Mouse (Mus musculus): ENCODE data around the gene Neo1. TPM values are rescaled to one million over a fixed set of nuclear protein-coding genes. Genes with fewer than 3 reads are reported as not detected.
A peak's percentile ranks its signal among the peaks of the same experiment; 100 is the strongest.
"Not testable (repeated sequence)": the region's sequence is repeated elsewhere in the genome, so short reads cannot be mapped to it uniquely, and the experiment has no call there.

Gene Neo1
- total RNA-seq, 2 experiments from 2014 or later = 45.1 to 54.8 TPM

GRCm38 (mm10) chr9:59016060-59016719, 20.1 kb downstream of the Neo1 start:
- intact Hi-C loops (cut with DNase I) = no loop called here
- no peak for DNase-seq

DNA sequence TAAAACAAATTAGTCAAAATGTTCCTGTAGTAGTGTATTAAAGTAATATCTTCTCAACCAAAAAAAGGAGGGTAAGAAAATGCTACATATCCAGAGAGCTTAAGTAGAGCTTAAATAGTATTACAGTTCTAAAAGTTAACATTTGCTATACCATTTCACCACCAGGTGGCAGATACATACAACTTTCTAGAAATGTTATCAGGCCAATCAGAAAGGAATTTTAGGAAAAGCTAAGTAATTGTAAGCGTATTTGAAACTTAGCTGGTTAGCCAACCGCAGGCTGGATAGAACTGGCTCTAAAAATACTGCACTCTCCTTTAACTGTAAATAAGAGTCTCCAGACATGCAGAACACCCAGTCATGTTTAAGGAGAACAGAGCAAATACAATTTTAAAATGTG, 22.9 kb downstream of the Neo1 start:
- DNase-seq = peak in 1 of 2 experiments; percentile 17
- intact Hi-C loops (cut with DNase I) = loop anchor here (1.0 to 5.0 kb wide), 3 partner anchors 256 to 554 kb away; no protein-coding TSS in a partner anchor

DNA sequence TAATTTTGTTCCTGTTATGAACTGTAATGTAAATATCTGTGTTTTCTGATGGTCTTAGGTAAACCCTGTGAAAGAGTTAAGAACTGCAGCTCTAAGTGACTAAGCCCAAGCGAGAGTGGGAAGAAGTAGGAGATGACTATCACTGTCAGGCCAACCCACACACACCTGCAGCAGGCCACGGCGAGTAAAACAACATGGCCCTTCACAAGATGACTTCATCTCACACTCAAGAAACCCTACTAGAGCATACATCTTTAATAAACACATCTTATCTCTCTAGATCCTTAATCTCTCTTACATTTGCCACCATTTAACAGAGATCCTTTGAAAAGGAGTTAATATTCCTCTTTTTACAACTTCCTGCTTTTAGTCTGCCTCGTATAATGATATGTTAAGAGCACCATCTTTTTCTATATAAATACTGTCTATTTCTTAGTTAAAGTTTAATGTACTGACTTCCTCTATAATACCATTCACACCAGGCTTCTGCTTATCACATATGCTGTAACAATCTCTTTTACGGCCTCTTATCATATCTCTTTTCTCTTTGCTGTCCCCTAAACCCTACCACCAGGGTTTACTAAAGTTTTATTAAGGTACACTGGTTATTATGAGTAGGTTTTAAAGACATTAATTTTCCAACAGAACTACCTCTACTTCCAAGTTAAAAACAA, 46.8 kb downstream of the Neo1 start:
- intact Hi-C loops (cut with DNase I) = no loop called here
- DNase-seq = no peak

DNA sequence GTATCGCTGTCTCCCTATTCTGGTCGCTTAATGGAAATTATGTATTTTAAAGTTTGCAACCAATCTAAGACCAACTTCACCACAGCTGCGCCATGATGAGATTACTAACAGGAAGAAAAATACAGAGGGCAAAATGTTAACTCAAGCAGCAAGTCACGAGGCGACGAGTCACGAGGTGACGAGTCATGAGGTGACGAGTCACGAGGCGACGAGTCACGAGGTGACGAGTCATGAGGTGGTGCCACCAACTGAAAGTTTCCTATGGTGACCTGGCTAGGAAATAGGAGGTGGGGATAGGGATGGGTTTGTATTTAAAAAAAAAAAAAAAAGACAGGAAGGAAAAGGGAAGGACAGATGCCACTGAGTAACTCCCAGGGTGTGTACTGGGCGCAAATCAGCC, 57.2 kb downstream of the Neo1 start:
- intact Hi-C loops (cut with DNase I) = no loop called here
- DNase-seq = no peak

GRCm38 (mm10) chr9:58971154-58971553, 65.1 kb downstream of the Neo1 start:
- intact Hi-C loops (cut with DNase I); DNase-seq: not testable (repeated sequence)

- intact Hi-C loops (cut with DNase I) = no loop called here
- no peak for DNase-seq
These were observed 68.9 kb downstream of the Neo1 start for GRCm38 (mm10) chr9:58967371-58967770.

DNA sequence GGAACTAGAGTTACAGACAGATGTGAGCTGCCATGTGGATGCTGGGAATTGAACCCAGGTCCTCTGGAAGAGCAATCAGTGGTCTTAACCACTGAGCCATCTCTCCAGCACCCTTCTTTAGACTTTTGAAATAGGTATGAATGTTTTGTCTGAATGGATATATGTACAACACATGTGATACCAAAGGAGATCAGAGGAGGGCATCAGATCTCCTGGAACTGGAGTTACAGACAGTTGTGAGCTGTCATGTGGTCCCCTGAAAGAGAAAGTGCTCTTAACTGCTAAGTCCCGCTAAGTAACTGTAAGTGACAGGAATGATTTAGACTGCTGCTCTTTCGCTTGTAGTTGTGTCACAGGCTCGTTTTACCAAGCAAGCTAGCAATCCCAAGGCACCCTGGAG, 80.7 kb downstream of the Neo1 start:
- intact Hi-C loops (cut with DNase I) = no loop called here
- no peak for DNase-seq

- DNase-seq; intact Hi-C loops (cut with DNase I): not testable (repeated sequence)
These were observed 90.3 kb downstream of the Neo1 start for GRCm38 (mm10) chr9:58945910-58946309.

DNA sequence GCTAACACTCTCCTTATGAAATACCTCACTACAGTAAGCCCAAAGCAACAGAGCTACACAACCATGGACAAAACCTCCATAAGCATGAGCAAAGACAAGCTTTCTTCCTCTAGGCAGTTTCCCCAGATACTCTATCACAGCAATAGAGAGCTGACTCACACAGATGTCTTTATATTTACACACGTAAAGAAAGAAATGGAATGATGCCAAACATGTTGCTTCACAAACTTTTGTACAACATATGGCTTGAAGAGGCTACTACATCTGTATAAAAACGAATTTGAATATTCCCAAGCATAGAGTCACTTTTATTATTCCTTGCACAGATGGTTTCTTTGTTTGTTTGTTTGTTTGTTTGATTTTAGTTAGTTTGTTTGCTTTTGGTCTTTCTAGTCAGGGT, 101.5 kb downstream of the Neo1 start:
- intact Hi-C loops (cut with DNase I) = no loop called here
- DNase-seq = no peak

GRCm38 (mm10) chr9:58928103-58928502, 108.1 kb downstream of the Neo1 start:
- intact Hi-C loops (cut with DNase I) = loop anchor here (2.0 to 5.0 kb wide), 2 partner anchors 217 to 391 kb away; no protein-coding TSS in a partner anchor
- peak; percentile 19 to 22 for DNase-seq

- peak; percentile 46 to 61 for DNase-seq
- intact Hi-C loops (cut with DNase I) = loop anchor here (2.0 to 10.0 kb wide), 2 partner anchors 380 to 682 kb away; no protein-coding TSS in a partner anchor
These were observed 133.2 kb downstream of the Neo1 start for GRCm38 (mm10) chr9:58902869-58903585.

DNA sequence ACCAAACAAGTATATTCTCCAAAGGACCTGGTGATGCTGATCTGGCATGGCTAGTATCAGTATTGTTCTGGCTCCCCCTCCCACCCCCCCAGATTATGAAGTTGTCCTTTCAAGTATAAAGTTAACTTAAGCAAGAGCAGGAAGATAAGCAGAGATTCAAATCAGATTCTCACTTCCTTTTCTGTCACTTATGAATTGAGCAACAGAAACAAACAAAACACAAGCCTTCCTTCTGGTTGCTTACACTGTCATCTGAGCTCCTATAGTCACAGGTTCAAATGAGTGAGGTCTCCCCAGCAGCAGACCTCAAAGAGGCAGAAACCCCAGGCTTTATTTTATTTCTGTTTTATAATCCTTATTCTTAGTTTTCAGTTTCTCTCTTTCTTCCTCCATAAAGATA, 136.6 kb downstream of the Neo1 start:
- intact Hi-C loops (cut with DNase I) = loop anchor here (10.0 kb wide), 1 partner anchor 685 kb away; no protein-coding TSS in a partner anchor
- DNase-seq = no peak

DNA sequence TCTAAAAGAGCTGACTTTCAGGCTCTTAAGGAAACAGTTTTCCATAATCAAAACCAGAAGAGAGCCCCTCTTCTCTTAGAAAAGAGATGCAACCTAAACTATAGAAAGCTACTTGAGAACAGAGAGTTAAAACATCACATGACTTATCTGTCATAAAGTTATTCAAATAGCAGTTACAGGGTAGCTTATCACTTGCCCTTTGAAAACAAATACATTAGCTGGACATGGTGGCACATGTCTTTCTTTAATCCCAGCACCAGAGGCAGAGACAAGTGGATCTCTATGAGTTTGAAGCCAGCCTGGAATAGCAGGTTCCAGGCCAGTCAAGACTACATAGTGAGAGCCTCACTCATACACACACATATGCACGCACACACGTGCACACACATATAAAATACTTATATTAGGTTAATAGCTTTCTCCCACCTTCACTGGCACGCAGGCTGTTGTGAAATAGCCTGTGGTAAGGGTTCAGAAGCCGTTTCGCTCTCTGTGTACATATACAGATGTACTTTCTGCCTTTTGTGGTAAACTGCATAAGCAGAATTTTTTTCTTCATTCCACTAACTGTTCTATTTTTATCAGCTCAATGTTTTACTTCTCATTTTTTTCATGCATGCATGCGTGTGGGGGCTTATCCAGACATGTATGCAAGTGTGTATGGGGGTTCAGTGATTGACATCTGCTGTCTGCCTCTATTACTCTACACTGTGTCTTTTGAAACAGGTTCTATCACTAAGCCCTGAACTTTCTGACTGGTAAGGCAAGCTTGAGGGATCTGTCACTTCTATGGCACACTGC, 144.2 kb downstream of the Neo1 start:
- no peak for DNase-seq
- intact Hi-C loops (cut with DNase I) = no loop called here

GRCm38 (mm10) chr9:58890893-58891292, 145.3 kb downstream of the Neo1 start:
- DNase-seq = no peak
- intact Hi-C loops (cut with DNase I) = no loop called here

DNA sequence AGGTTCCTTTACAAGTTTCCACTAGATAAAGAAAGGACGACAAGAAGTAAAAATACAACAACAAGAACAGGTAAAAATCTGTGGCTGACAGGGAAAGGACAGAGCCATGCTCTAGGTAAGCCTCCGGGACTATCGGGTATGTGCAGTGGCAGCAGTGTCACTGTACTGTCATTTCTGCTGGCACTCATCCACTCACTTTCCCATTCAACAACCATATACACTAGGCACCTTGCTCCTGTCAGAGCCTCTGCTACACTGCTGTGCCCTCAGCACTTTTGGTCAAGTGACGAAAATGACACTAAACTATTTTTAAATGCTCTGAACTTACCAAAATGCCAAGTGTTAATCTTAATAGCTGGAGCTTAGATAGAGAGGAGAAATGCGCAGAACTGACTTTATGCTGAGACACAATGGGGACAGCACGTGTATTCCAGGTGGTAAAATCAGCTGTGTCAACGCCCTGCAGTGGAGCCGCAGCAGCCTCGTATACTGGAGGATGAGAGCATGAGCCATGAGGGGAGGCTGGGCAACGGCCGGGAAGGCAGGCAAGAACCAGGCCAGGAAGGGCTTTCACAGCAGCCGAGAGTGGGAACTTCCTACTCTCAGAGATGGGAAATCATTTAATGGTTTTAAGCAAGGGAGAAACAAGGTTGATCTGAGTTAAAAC, 146.3 kb downstream of the Neo1 start:
- intact Hi-C loops (cut with DNase I) = no loop called here
- DNase-seq = no peak

DNA sequence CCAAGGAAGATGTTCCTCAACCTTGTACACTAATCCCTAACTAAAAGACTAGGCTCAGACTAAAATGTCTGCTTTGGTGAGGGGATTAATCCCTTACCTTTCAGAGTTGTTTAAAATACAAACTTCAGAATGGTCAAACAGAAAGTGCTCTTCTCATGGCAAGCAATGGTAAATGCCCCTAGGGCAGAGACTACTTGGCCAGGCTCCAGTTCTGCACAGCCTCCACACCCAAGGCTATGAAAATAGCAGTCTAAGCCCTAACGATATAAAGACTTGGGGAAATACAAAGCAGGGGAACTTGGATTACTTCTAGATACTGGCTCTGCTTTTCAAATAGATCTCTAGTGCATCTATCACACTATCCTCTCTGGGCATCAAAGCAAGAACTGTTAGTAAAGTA, 153.6 kb downstream of the Neo1 start:
- no peak for DNase-seq
- intact Hi-C loops (cut with DNase I) = no loop called here

DNA sequence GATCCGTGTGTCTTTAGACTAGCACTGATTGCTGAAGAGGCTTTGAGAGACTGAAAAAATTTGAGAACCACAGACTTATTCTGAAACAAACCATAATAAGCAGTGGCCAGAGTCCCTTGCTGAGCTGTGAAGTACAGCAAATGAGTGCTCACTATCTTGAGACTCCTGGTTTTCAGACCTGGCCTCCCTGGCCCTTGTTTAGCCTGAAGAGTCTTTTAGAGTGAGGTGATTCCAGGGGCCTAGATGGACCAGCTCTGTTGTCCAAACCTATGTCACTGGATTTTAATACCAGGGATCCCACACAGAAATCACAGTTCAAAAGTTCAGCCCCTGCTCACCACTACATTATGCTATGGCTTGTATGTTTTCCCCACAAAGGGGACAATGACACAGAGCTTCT, 156.4 kb downstream of the Neo1 start:
- intact Hi-C loops (cut with DNase I) = loop anchor here (10.0 kb wide), 1 partner anchor 105 kb away; no protein-coding TSS in a partner anchor
- no peak for DNase-seq

GRCm38 (mm10) chr9:58876946-58877625, 159.2 kb downstream of the Neo1 start:
- no peak for DNase-seq
- intact Hi-C loops (cut with DNase I) = loop anchor here (10.0 kb wide), 1 partner anchor 102 kb away; no protein-coding TSS in a partner anchor

GRCm38 (mm10) chr9:58875439-58875838, 160.8 kb downstream of the Neo1 start:
- intact Hi-C loops (cut with DNase I) = loop anchor here (10.0 kb wide), 1 partner anchor 101 kb away; no protein-coding TSS in a partner anchor
- DNase-seq = no peak
